Mouse (Mus musculus) bone marrow macrophage, adult 2 months (primary cell): ENCODE measurements around the gene A730061H03Rik. TPM values are rescaled to one million over a fixed set of nuclear protein-coding genes. Genes with fewer than 3 reads are reported as not detected.

Experiments used
- H3K27ac ChIP-seq: 2 replicates; pipeline ENCODE4 v1.5.1; 2012; ENCODE audit warnings: low read depth, low read length; ENCODE audit not compliant: insufficient read depth
- H3K4me1 ChIP-seq: 2 replicates; pipeline ENCODE4 v1.6.1; 2012; ENCODE audit warnings: low read length; ENCODE audit not compliant: control insufficient read depth, insufficient read depth
- H3K4me3 ChIP-seq: 2 replicates; pipeline ENCODE4 v1.5.1; 2012; ENCODE audit warnings: mild to moderate bottlenecking, low read length, moderate library complexity; ENCODE audit not compliant: insufficient read depth
- CTCF ChIP-seq: IDR thresholded peaks from 2 replicates; pipeline ENCODE4 v1.5.1; 2012; ENCODE audit warnings: low read depth, mild to moderate bottlenecking, low read length, moderate library complexity
- POLR2A ChIP-seq: IDR thresholded peaks from 2 replicates; pipeline ENCODE4 v1.6.1; 2012; ENCODE audit warnings: mild to moderate bottlenecking, low read depth, low read length, borderline replicate concordance
- polyA plus RNA-seq: library from polyadenylated mRNA; stranded (reverse); fragments of >200 nt; gene quantifications from 2 replicates; pipeline ENCODE4 v1.2.4, GENCODE M21; 2012; ENCODE audit not compliant: missing spikeins, insufficient read depth, insufficient read length

A730061H03Rik gene
- polyA plus RNA-seq, 1 experiment: not detected

DNA sequence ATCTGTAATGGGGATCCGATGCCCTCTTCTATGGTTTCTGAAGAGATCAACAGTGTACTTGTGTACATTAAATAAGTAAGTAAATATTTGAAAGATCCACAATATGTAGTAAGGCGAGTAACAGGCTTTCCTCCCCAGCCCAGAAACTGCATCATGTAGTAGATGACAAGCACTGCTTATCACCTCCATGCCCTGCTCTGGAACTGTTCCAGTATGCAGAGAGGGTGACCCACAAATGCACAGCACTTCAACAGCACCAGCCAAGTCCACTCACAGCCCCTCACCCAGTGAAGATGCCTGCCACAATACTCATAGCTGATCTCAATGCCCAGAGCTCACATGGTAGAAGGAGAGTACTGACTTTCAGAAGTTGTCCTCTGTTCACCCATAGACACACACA is 10.4 kb upstream of the A730061H03Rik start:
- H3K4me3 ChIP-seq: no peak overlapping the region
- no peak overlapping the region for H3K27ac ChIP-seq
- peaks cover under 1% of the 10 kb centered on the region; the same call in 1 of the 2 replicates for H3K4me1 ChIP-seq
- no peak for TF ChIP-seq CTCF
- TF ChIP-seq POLR2A: no peak

DNA sequence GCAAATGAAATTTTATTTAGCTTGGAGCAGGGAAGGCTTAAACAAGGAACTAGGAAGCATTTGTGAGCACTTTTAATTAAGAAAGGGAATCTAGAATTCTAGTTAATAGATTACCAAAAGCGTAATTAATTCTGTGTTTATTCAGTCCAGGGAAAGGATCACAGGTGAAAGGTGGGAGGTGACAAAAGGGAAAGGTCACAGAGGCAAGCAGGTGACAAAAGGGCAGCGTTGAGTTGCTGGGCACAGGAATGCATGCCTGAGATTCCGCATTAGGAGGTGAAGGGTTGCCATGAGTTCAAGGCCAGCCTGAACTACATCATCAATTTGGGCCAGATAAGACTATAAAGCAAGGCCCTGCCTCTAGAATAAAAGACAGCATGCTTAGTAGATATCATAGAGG is 7.3 kb upstream of the A730061H03Rik start:
- Histone ChIP-seq H3K27ac (no peak overlapping the region), H3K4me1 (no peaks in the 10 kb centered on the region), H3K4me3 (no peak overlapping the region)
- TF ChIP-seq POLR2A (no peak), CTCF (no peak)

DNA sequence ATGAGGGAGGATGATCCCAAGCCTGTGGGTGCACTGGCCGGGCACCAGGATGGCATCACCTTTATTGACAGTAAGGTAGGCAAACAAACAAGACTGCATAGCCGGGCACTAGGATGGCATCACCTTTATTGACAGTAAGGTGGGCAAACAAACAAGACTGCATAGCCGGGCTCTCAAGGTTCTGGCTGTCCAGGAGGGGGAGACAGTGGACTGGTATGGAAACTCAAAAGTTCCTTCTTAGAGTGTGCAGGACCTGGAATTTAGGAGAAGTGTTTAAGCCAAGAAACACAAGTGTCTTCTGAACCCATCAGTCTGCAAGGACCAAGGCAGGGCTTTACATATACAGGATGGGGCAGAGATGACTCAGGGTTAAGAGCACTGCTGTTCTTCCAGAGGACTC is 5.5 kb upstream of the A730061H03Rik start:
- TF ChIP-seq CTCF (no peak), POLR2A (no peak)
- Histone ChIP-seq H3K4me1 (peaks cover 5% of the 10 kb centered on the region), H3K27ac (no peak overlapping the region), H3K4me3 (no peak overlapping the region)

DNA sequence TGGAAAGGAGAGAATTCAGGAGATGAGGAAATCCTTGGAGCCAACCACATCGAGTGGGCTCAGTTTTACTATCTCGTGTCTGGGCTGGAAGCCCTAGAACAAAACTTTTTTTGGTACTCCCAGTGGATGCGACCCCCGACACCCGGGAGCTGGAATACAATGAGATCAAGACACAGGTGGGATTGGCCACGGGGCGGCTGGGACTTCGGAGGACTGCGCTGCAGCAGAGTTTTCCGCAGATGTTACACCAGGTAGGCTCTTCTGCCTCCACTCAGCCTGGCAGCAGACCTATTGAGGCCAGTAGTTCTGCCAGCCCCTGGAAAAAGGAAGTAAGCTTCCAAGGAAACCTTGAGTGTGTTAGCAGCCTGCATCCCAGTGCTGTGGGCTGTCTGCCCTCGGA is 3.0 kb upstream of the A730061H03Rik start:
- TF ChIP-seq CTCF: no peak
- no peak for TF ChIP-seq POLR2A
- Histone ChIP-seq H3K27ac (no peak overlapping the region), H3K4me1 (peaks cover 7% of the 10 kb centered on the region), H3K4me3 (no peak overlapping the region)

DNA sequence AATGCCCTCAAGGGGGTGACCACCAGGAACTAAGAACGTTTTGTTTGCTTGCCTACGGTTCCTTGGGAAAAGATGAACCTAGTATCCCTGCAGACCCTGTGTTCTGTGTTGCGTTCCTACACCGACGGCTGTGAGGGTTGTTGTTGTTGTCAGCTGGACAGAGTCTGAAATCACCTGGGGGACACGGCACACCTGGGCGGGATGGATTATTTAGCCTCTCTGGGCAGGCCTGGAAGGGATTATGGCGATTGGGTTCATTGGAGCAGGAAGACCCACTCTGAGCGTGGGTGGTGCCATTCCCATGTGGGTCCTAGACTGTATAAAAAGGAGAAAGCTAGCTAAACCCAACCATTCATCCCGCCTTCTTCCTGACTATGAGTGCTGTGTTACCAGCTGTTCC is 1.7 kb upstream of the A730061H03Rik start:
- Histone ChIP-seq H3K4me1 (peaks cover 13% of the 10 kb centered on the region), H3K4me3 (no peak overlapping the region), H3K27ac (no peak overlapping the region)
- TF ChIP-seq CTCF (no peak), POLR2A (no peak)

DNA sequence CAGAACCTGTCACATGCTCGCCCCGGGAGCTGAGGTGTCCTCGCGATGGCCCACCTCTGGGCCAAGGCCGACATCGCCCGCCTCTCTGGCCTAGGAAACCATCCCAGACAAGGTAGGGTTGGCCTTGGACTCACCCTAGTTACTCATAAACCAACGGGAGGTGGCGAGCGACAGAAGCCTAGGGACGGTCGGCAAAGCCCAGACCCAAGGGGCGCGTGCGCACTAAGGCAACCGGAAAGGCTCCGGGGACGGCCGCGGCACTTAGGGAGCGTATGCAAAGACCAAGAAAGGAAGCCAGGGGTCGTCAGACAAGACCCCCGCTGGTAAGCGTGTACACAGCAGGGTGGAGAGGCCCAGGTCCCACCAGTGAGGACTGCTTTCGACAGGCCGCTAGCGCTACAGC is 406 bp downstream of the A730061H03Rik start, which contains the start of gene Dcaf11:
Gene Dcaf11, plus strand, starts transcription at position 208 of the 403 bp plus-strand sequence.
- H3K4me1 ChIP-seq: peaks cover 25% of the 10 kb centered on the region
- TF ChIP-seq CTCF (no peak), POLR2A (no peak)
- peak within 1 kb of the TSS; percentile 94 for H3K4me3 ChIP-seq
- H3K27ac ChIP-seq: peak within 1 kb of the TSS; percentile 91

DNA sequence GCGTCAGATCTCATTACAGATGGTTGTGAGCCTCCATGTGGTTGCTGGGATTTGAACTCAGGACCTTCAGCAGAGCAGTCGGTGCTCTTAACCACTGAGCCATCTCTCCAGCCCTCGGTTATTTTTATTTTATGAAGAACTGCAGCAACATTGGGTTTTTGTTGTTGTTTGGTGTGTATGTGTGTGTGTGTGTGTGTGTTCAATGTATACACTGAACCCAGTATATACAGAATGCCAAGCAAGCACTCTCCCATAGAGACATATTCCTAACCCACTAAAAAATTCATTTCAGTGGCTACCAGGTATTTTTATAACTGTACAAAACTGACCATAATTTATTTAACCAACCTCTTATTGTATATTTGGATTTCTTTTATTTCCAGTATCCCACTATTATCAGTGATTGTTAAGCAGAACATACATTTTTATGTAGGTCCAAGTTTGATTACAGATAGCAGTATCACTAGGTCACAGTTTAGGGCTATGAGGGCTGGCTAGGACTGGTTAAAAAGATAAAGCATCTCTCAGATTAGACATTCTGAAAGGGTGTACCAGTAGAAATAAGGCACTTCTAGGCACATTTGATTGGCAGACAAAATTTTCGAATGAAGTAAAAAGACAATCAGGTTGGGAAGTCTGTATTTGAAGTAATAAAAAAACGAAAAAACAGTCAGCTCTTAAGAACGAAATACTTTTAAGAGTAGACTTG is 1.3 kb downstream of the A730061H03Rik start:
- TF ChIP-seq CTCF (no peak), POLR2A (no peak)
- peaks cover 32% of the 10 kb centered on the region for H3K4me1 ChIP-seq
- no peak overlapping the region for H3K4me3 ChIP-seq
- H3K27ac ChIP-seq: no peak overlapping the region

DNA sequence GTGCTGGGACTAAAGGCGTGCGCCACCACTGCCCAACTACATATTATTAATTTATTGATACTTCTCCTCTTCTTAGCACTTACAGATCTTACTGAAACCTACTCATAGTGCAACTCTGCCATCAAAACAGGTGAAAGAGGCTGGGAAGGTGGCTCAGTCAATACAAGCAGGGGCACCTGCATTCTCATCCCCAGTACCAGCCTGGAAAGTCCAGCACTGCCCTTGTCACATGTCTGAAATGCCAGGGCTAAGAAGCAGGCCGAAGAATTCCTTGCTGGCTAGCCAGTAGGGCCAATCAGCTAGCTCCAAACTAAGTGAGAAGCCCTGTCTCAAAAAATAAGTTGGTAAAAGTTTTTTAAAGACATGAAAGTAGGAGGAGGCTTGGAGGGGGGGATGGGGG is 2.6 kb downstream of the A730061H03Rik start:
- TF ChIP-seq POLR2A (no peak), CTCF (no peak)
- Histone ChIP-seq H3K27ac (peak overlapping the region; percentile 98), H3K4me3 (no peak overlapping the region), H3K4me1 (peaks cover 32% of the 10 kb centered on the region)

DNA sequence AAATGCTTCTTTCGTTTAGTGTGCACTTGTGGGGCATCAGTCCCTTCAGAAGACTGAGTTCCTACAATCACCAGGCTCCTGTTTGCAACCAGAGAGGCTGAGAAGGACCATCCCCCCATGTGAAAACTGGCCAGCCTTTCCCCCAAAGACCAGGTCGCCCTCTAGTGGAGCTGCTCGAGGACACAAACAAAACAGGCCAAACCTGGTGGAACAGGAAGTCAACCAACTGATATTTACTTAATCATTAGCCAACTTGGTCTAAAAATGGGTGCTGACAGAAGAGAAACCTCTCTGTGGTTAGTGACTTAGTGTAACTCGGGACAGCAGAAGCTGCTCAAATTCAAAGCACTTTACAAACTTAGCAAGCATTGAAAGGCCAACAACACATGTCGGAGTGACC is 3.2 kb downstream of the A730061H03Rik start:
- Histone ChIP-seq H3K27ac (peak overlapping the region; percentile 98), H3K4me3 (no peak overlapping the region), H3K4me1 (peaks cover 32% of the 10 kb centered on the region)
- TF ChIP-seq CTCF (peak; percentile 80), POLR2A (no peak)

DNA sequence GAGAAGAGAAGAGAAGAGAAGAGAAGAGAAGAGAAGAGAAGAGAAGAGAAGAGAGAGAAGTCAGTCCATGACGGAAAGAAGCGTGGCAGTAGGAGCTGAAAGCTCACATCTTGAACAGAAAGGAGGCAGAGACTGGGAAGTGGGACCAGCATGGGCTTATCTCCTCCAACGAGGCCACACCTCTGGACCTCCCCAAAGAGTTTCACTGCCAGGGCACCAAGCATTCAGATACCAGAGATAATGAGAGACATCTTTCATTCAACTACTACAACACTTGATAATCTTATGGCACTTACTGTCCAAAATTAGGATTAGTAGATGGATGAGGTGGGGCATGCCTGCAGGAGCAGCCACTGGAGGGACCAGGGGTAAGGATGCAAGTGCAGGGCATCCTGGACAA is 4.4 kb downstream of the A730061H03Rik start:
- no peak for TF ChIP-seq CTCF
- TF ChIP-seq POLR2A: no peak
- Histone ChIP-seq H3K4me1 (peaks cover 27% of the 10 kb centered on the region), H3K4me3 (no peak overlapping the region), H3K27ac (no peak overlapping the region)

DNA sequence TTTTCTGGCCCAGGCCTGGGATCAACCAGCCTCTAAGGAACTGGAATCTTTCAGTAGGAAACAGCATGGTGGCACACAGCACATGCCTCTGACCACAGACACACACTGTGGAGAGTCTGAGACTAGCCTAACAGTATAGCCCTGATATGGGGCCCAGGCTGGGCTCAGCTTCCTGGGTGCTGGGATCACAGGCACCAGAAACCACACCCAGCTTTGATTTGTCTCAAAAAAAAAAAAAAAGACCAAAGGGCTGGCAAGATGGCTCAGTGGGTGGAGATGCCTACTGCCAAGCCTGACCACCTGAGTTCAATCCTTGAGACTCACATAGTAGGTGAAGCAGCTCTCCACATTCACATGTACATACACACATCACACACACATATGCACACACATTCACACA is 5.6 kb downstream of the A730061H03Rik start:
- 0 out of 2 replicates have a peak overlapping the region, but pooled peaks have one; percentile 3 for H3K27ac ChIP-seq
- H3K4me3 ChIP-seq: no peak overlapping the region
- TF ChIP-seq POLR2A (no peak), CTCF (no peak)
- H3K4me1 ChIP-seq: peaks cover 27% of the 10 kb centered on the region
